Mouse (Mus musculus) brown adipose tissue, adult 24 weeks (tissue): ENCODE data around the gene Pcdh7. TPM values are rescaled to one million over a fixed set of nuclear protein-coding genes. Genes with fewer than 3 reads are reported as not detected.
"Not testable (repeated sequence)": the region's sequence is repeated elsewhere in the genome, so short reads cannot be mapped to it uniquely, and the experiment has no call there.

ENCODE experiments used
- H3K27ac ChIP-seq: fragments of 200-500 bp; replicated peaks from 2 replicates; pipeline ENCODE4 v1.5.1; 2012; ENCODE audit warnings: low read depth, mild to moderate bottlenecking, low read length
- H3K4me1 ChIP-seq: fragments of 200-500 bp; 2 replicates; pipeline ENCODE4 v1.6.1; 2012; ENCODE audit warnings: low read length, mixed read lengths; ENCODE audit not compliant: control insufficient read depth, insufficient read depth, insufficient read length
- H3K4me3 ChIP-seq: fragments of 200-500 bp; 2 replicates; pipeline ENCODE4 v1.5.1; 2012; ENCODE audit warnings: low read depth, mild to moderate bottlenecking, low read length, moderate library complexity; ENCODE audit not compliant: insufficient read depth
- polyA plus RNA-seq: library from polyadenylated mRNA; stranded (reverse); fragments of >200 nt; gene quantifications from 2 replicates; pipeline ENCODE4 v1.2.4, GENCODE M21; 2012; ENCODE audit not compliant: missing spikeins, insufficient read depth, insufficient read length

Pcdh7 gene
- polyA plus RNA-seq = 1.2 and 1.7 TPM in 2 replicates

- H3K27ac ChIP-seq = peak within 1 kb of the TSS; percentile 42; the same call in 1 of the 2 replicates
- H3K4me3 ChIP-seq = peak within 1 kb of the TSS; percentile 59
- no peaks in the 10 kb centered on the region for H3K4me1 ChIP-seq
These were observed at the start of gene Pcdh7 for GRCm38 (mm10) chr5:57717906-57718875. Gene Pcdh7 (plus strand): TSS chr5:57717967.

GRCm38 (mm10) chr5:57676970-57677369, 40.8 kb upstream of the Pcdh7 start:
- not testable (repeated sequence) for H3K27ac ChIP-seq, H3K4me1 ChIP-seq, H3K4me3 ChIP-seq

- Histone ChIP-seq H3K4me1 (no peaks in the 10 kb centered on the region), H3K4me3 (no peak overlapping the region), H3K27ac (no peak overlapping the region)
These were observed 9.4 kb upstream of the Pcdh7 start for GRCm38 (mm10) chr5:57708396-57708795.

GRCm38 (mm10) chr5:57713980-57714379, 3.8 kb upstream of the Pcdh7 start:
- H3K27ac ChIP-seq = no peak overlapping the region
- H3K4me1 ChIP-seq = no peaks in the 10 kb centered on the region
- peak overlapping the region; percentile 33; the same call in 1 of the 2 replicates for H3K4me3 ChIP-seq

- peak overlapping the region; percentile 52; the same call in 1 of the 2 replicates for H3K27ac ChIP-seq
- H3K4me3 ChIP-seq = peak overlapping the region; percentile 59
- no peaks in the 10 kb centered on the region for H3K4me1 ChIP-seq
These were observed 2.9 kb upstream of the Pcdh7 start for GRCm38 (mm10) chr5:57714621-57715523.

- peak overlapping the region; percentile 59 for H3K4me3 ChIP-seq
- H3K27ac ChIP-seq = 0 out of 2 replicates have a peak overlapping the region, but pooled peaks have one; percentile 52
- no peaks in the 10 kb centered on the region for H3K4me1 ChIP-seq
These were observed 2.0 kb upstream of the Pcdh7 start for GRCm38 (mm10) chr5:57715524-57716400.

GRCm38 (mm10) chr5:57716421-57717237, 1.1 kb upstream of the Pcdh7 start:
- Histone ChIP-seq H3K4me1 (no peaks in the 10 kb centered on the region), H3K27ac (peak overlapping the region; percentile 42; the same call in 1 of the 2 replicates), H3K4me3 (peak overlapping the region; percentile 59)

- Histone ChIP-seq H3K4me3 (peak overlapping the region; percentile 59), H3K27ac (peak overlapping the region; percentile 42; the same call in 1 of the 2 replicates), H3K4me1 (no peaks in the 10 kb centered on the region)
These were observed 395 bp upstream of the Pcdh7 start for GRCm38 (mm10) chr5:57717238-57717905.

GRCm38 (mm10) chr5:57718876-57719593, 1.3 kb downstream of the Pcdh7 start:
- peak overlapping the region; percentile 59 for H3K4me3 ChIP-seq
- H3K4me1 ChIP-seq = no peaks in the 10 kb centered on the region
- no peak overlapping the region for H3K27ac ChIP-seq

- no peak overlapping the region for H3K27ac ChIP-seq
These were observed 1.9 kb downstream of the Pcdh7 start for GRCm38 (mm10) chr5:57719594-57720185.

GRCm38 (mm10) chr5:57720206-57720880, 2.6 kb downstream of the Pcdh7 start:
- Histone ChIP-seq H3K4me1 (no peaks in the 10 kb centered on the region), H3K4me3 (peak overlapping the region; percentile 59), H3K27ac (no peak overlapping the region)

More at GRCm38 (mm10) chr5:57719594-57720185, 1.9 kb downstream of the Pcdh7 start:
- H3K4me3 ChIP-seq = peak overlapping the region; percentile 59
- no peaks in the 10 kb centered on the region for H3K4me1 ChIP-seq
